In genomic region chr5:140647031-140647760, GRCm38 (mm10) we compare ENCODE assay signal across 7 mouse cellular contexts. TPM values are rescaled to one million over a fixed set of nuclear protein-coding genes. Genes with fewer than 3 reads are reported as not detected.
DNase-seq lines count a peak whose midpoint lies in the region; ATAC-seq and TF ChIP-seq lines count a peak whose summit lies in the region.

No protein-coding gene starts in this region.

- H3K36me3 ChIP-seq in embryonic facial prominence, embryonic 13.5 days, result peaks cover 31% of the 10 kb centered on the region

- peak; percentile 68 to 78 for DNase-seq in layer of hippocampus, adult 18-20 months (ENCODE audit: low spot score in 2 of 2)
- DNase-seq in layer of hippocampus, postnatal 14 days (ENCODE audit: low spot score in 2 of 2), result no peak
- peak; percentile 69 to 79 for DNase-seq in left cerebral cortex, postnatal 36 days (ENCODE audit: low spot score in 2 of 2)
- DNase-seq in right cerebral cortex, postnatal 36 days (ENCODE audit: low spot score in 2 of 2), result peak; percentile 68 to 75

- peak overlapping the region; percentile 99 for H3K9ac ChIP-seq in embryonic facial prominence, embryonic 13.5 days

- no peak for TF ChIP-seq CTCF in bone marrow macrophage, adult 2 months (IDR thresholded peaks at IDR 0.05; ENCODE audit: low read depth, low read length)

- peak overlapping the region; percentile 85 for H3K4me3 ChIP-seq in bone marrow macrophage, adult 2 months (ENCODE audit: insufficient read depth, low read length)
- peak overlapping the region; percentile 94 for H3K4me3 ChIP-seq in embryonic facial prominence, embryonic 13.5 days

- H3K4me2 ChIP-seq in embryonic facial prominence, embryonic 13.5 days, result peak overlapping the region; percentile 97

- no peaks in the 10 kb centered on the region for H3K9me3 ChIP-seq in embryonic facial prominence, embryonic 13.5 days

- TF ChIP-seq POLR2A in bone marrow macrophage, adult 2 months (IDR thresholded peaks at IDR 0.05; ENCODE audit: borderline replicate concordance, low read depth, low read length), result no peak

- WGBS in embryonic facial prominence, embryonic 13.5 days, result 51% methylated on average over 13 of the region's 13 CpGs

- peaks cover 38% of the 10 kb centered on the region for H3K4me1 ChIP-seq in bone marrow macrophage, adult 2 months (ENCODE audit: control insufficient read depth, insufficient read depth, low read length)
- peaks cover 67% of the 10 kb centered on the region for H3K4me1 ChIP-seq in embryonic facial prominence, embryonic 13.5 days

- intact Hi-C loops in left cerebral cortex, postnatal 36 days (cut with DNase I), result loop anchor here (2.0 kb wide), 1 partner anchor 14 kb away; no protein-coding TSS in a partner anchor

- no peaks in the 10 kb centered on the region for H3K27me3 ChIP-seq in embryonic facial prominence, embryonic 13.5 days

- H3K27ac ChIP-seq in bone marrow macrophage, adult 2 months (ENCODE audit: insufficient read depth, low read depth, low read length), result no peak overlapping the region
- peak overlapping the region; percentile 93 for H3K27ac ChIP-seq in embryonic facial prominence, embryonic 13.5 days

- no peak for ATAC-seq in embryonic facial prominence, embryonic 13.5 days (ENCODE audit: insufficient number of reproducible peaks, insufficient read depth, low FRiP score, low TSS enrichment, low read depth)
- ATAC-seq in megakaryocyte progenitor cell, adult 5-6 weeks (replicated peaks; ENCODE audit: poor library complexity), result no peak

RNA-seq across cellular contexts. Expression of gene Ttyh3, which starts 1.6 kb away (rescaled TPM):
- total RNA-seq in layer of hippocampus, adult 18-20 months (2021), result 100 to 1,000 TPM; 182 to 186 TPM
- total RNA-seq in layer of hippocampus, postnatal 14 days (2021), result 100 to 1,000 TPM; 357 to 365 TPM
- 73.6 and 91.5 TPM in 2 replicates for polyA plus RNA-seq in bone marrow macrophage, adult 2 months (2012; ENCODE audit: insufficient read depth, insufficient read length, missing spikeins)
- polyA plus RNA-seq in embryonic facial prominence, embryonic 13.5 days (2015; fragmentation: Nextera tagmentation; extraction: Ambion mirVana), result 45.0 and 47.6 TPM in 2 replicates
- total RNA-seq in left cerebral cortex, postnatal 36 days (2021), result 100 to 1,000 TPM; 257 to 267 TPM
- total RNA-seq in megakaryocyte progenitor cell, adult 5-6 weeks (2015), result 31.4 and 35.8 TPM in 2 replicates
- 8.1 and 10.2 TPM in 2 replicates for total RNA-seq in megakaryocyte progenitor cell, adult 5-6 weeks (2017)

RNA-seq across cellular contexts. Expression of gene Lfng, which starts 40.1 kb away (rescaled TPM):
- total RNA-seq in layer of hippocampus, adult 18-20 months (2021), result 10 to 100 TPM; 19.3 to 21.2 TPM
- 10 to 100 TPM; 35.8 to 39.7 TPM for total RNA-seq in layer of hippocampus, postnatal 14 days (2021)
- 60.6 and 75.4 TPM in 2 replicates for polyA plus RNA-seq in bone marrow macrophage, adult 2 months (2012; ENCODE audit: insufficient read depth, insufficient read length, missing spikeins)
- 20.6 and 21.8 TPM in 2 replicates for polyA plus RNA-seq in embryonic facial prominence, embryonic 13.5 days (2015; fragmentation: Nextera tagmentation; extraction: Ambion mirVana)
- total RNA-seq in left cerebral cortex, postnatal 36 days (2021), result 10 to 100 TPM; 22.6 to 23.6 TPM
- 4.8 and 5.6 TPM in 2 replicates for total RNA-seq in megakaryocyte progenitor cell, adult 5-6 weeks (2015)
- 13.4 and 15.2 TPM in 2 replicates for total RNA-seq in megakaryocyte progenitor cell, adult 5-6 weeks (2017)

RNA-seq across cellular contexts. Expression of gene Iqce, which starts 55.0 kb away (rescaled TPM):
- 10 to 100 TPM; 47.4 to 55.1 TPM for total RNA-seq in layer of hippocampus, adult 18-20 months (2021)
- 10 to 100 TPM; 43.3 to 53.8 TPM for total RNA-seq in layer of hippocampus, postnatal 14 days (2021)
- 28.7 and 38.3 TPM in 2 replicates for polyA plus RNA-seq in bone marrow macrophage, adult 2 months (2012; ENCODE audit: insufficient read depth, insufficient read length, missing spikeins)
- polyA plus RNA-seq in embryonic facial prominence, embryonic 13.5 days (2015; fragmentation: Nextera tagmentation; extraction: Ambion mirVana), result 25.3 and 27.9 TPM in 2 replicates
- total RNA-seq in left cerebral cortex, postnatal 36 days (2021), result 10 to 100 TPM; 44.6 to 60.1 TPM
- 9.8 and 12.7 TPM in 2 replicates for total RNA-seq in megakaryocyte progenitor cell, adult 5-6 weeks (2015)
- total RNA-seq in megakaryocyte progenitor cell, adult 5-6 weeks (2017), result 9.2 and 9.8 TPM in 2 replicates

RNA-seq across cellular contexts. Expression of gene Brat1, which starts 57.6 kb away (rescaled TPM):
- total RNA-seq in layer of hippocampus, adult 18-20 months (2021), result 10 to 100 TPM; 17.7 to 18.5 TPM
- 10 to 100 TPM; 26.5 to 26.9 TPM for total RNA-seq in layer of hippocampus, postnatal 14 days (2021)
- polyA plus RNA-seq in bone marrow macrophage, adult 2 months (2012; ENCODE audit: insufficient read depth, insufficient read length, missing spikeins), result 13.5 and 14.5 TPM in 2 replicates
- 21.7 and 22.0 TPM in 2 replicates for polyA plus RNA-seq in embryonic facial prominence, embryonic 13.5 days (2015; fragmentation: Nextera tagmentation; extraction: Ambion mirVana)
- total RNA-seq in left cerebral cortex, postnatal 36 days (2021), result 10 to 100 TPM; 20.4 to 21.9 TPM
- 6.2 and 6.4 TPM in 2 replicates for total RNA-seq in megakaryocyte progenitor cell, adult 5-6 weeks (2015)
- total RNA-seq in megakaryocyte progenitor cell, adult 5-6 weeks (2017), result 11.1 and 12.2 TPM in 2 replicates

Comparison
In these comparisons a context has a peak if more than half of its experiments do, and no peak if none do; other contexts are left out.
1. DNase-seq: peak in layer of hippocampus, adult 18-20 months (2 of 2), left cerebral cortex, postnatal 36 days (2 of 2) and right cerebral cortex, postnatal 36 days (2 of 2); none in layer of hippocampus, postnatal 14 days (0 of 2).
2. RNA of gene Ttyh3, which starts 1.6 kb away (total RNA-seq): 357 to 365 TPM in layer of hippocampus, postnatal 14 days, 257 to 267 TPM in left cerebral cortex, postnatal 36 days and 182 to 186 TPM in layer of hippocampus, adult 18-20 months; 8.1 to 35.8 TPM in megakaryocyte progenitor cell, adult 5-6 weeks; every median in the first group is over 4 times any median in the second.